Mouse (Mus musculus) MEL (cell line): Measurements from ENCODE around the gene Gm6096. TPM values are rescaled to one million over a fixed set of nuclear protein-coding genes. Genes with fewer than 3 reads are reported as not detected.

ENCODE experiments used
- DNase-seq: peaks from one replicate; pipeline ENCODE4 v3.0.0; 2011; ENCODE audit warnings: low read depth, low spot score
- H3K27ac ChIP-seq: 2 replicates; pipeline ENCODE4 v1.5.1; 2012; ENCODE audit warnings: low read depth, mild to moderate bottlenecking, control low read depth, low read length, moderate library complexity; ENCODE audit not compliant: control insufficient read depth
- H3K27me3 ChIP-seq, 2 experiments: fragments of 150-350 bp in 1 of 2; sonication (generic) in 1 of 2; 2 replicates each; pipeline ENCODE4 v1.6.1; 2012; ENCODE audit warnings: low read length in 2 of 2, mild to moderate bottlenecking in 2 of 2, improper control_type of control experiment in 1 of 2, moderate library complexity in 1 of 2; ENCODE audit not compliant: insufficient read depth in 2 of 2, control insufficient read depth in 1 of 2
- H3K36me3 ChIP-seq, 2 experiments: 2 replicates each; pipeline ENCODE4 v1.6.1; 2012 to 2014; ENCODE audit warnings: low read length in 2 of 2, improper control_type of control experiment in 1 of 2, inconsistent platforms in 1 of 2, mild to moderate bottlenecking in 1 of 2; ENCODE audit not compliant: insufficient read depth in 2 of 2, control insufficient read depth in 1 of 2
- H3K4me1 ChIP-seq, 2 experiments: fragments of 150-350 bp in 1 of 2; sonication (generic) in 1 of 2; 2 replicates each; pipeline ENCODE4 v1.6.1; 2012; ENCODE audit warnings: low read length in 2 of 2, improper control_type of control experiment in 1 of 2, mild to moderate bottlenecking in 1 of 2; ENCODE audit not compliant: insufficient read depth in 2 of 2, control insufficient read depth in 1 of 2
- H3K4me3 ChIP-seq, 2 experiments: fragments of 150-350 bp in 1 of 2; sonication (generic) in 1 of 2; 2 replicates each; pipeline ENCODE4 v1.5.1; 2012; ENCODE audit warnings: low read depth in 2 of 2, low read length in 2 of 2, mild to moderate bottlenecking in 2 of 2, moderate library complexity in 2 of 2, control low read depth in 1 of 2, improper control_type of control experiment in 1 of 2; ENCODE audit not compliant: control insufficient read depth in 1 of 2, insufficient read depth in 1 of 2
- H3K79me2 ChIP-seq: 2 replicates; pipeline ENCODE4 v1.6.1; 2012; ENCODE audit warnings: mild to moderate bottlenecking, low read length, moderate library complexity; ENCODE audit not compliant: control insufficient read depth, poor library complexity, insufficient read depth
- H3K9ac ChIP-seq: 2 replicates; pipeline ENCODE4 v1.6.1; 2012; ENCODE audit warnings: low read depth, mild to moderate bottlenecking, control low read depth, low read length, moderate library complexity; ENCODE audit not compliant: control insufficient read depth, poor library complexity, severe bottlenecking
- H3K9me3 ChIP-seq: fragments of 150-350 bp; sonication (generic); replicated peaks from 2 replicates; pipeline ENCODE4 v1.6.1; 2012; ENCODE audit warnings: mild to moderate bottlenecking, low read length, improper control_type of control experiment, moderate library complexity; ENCODE audit not compliant: insufficient read depth
- CTCF ChIP-seq, 3 experiments: IDR thresholded peaks in 2 of 3; conservative IDR thresholded peaks in 1 of 3; 2 replicates each; pipeline ENCODE4 v1.5.1; 2011 to 2012; ENCODE audit warnings: low read length in 3 of 3, low read depth in 2 of 3, mild to moderate bottlenecking in 2 of 3, improper control_type of control experiment in 1 of 3, inconsistent platforms in 1 of 3, mixed read lengths in 1 of 3, moderate library complexity in 1 of 3; ENCODE audit not compliant: control insufficient read depth in 1 of 3, insufficient read depth in 1 of 3, poor library complexity in 1 of 3, severe bottlenecking in 1 of 3
- E2F4 ChIP-seq: IDR thresholded peaks from 2 replicates; pipeline ENCODE4 v1.6.1; 2011; ENCODE audit warnings: low read depth, low read length, improper control_type of control experiment, borderline replicate concordance
- GABPA ChIP-seq: IDR thresholded peaks from 2 replicates; pipeline ENCODE4 v1.6.1; 2012; ENCODE audit warnings: low read depth, mild to moderate bottlenecking, inconsistent platforms, low read length, improper control_type of control experiment, moderate library complexity
- MAX ChIP-seq: IDR thresholded peaks from 2 replicates; pipeline ENCODE4 v1.6.1; 2011; ENCODE audit warnings: low read length, improper control_type of control experiment
- MAZ ChIP-seq: IDR thresholded peaks from 2 replicates; pipeline ENCODE4 v1.6.1; 2012; ENCODE audit warnings: low read depth, mild to moderate bottlenecking, inconsistent platforms, low read length, improper control_type of control experiment
- MYB ChIP-seq: IDR thresholded peaks from 2 replicates; pipeline ENCODE4 v1.6.1; 2011; ENCODE audit warnings: mild to moderate bottlenecking, low read depth, low read length, improper control_type of control experiment
- MYC ChIP-seq: IDR thresholded peaks from 2 replicates; pipeline ENCODE4 v1.6.1; 2011; ENCODE audit warnings: low read depth, mild to moderate bottlenecking, low read length, improper control_type of control experiment, moderate library complexity
- NELFE ChIP-seq: IDR thresholded peaks from 2 replicates; pipeline ENCODE4 v1.6.1; 2011; ENCODE audit warnings: low read depth, low read length, improper control_type of control experiment
- POLR2AphosphoS5 ChIP-seq: IDR thresholded peaks from 2 replicates; pipeline ENCODE4 v1.6.1; 2012; ENCODE audit warnings: low read depth, borderline replicate concordance, mild to moderate bottlenecking, inconsistent platforms, low read length, moderate library complexity, mixed read lengths
- SIN3A ChIP-seq: IDR thresholded peaks from 2 replicates; pipeline ENCODE4 v1.6.1; 2012; ENCODE audit warnings: low read length, improper control_type of control experiment, inconsistent platforms
- SMC3 ChIP-seq: IDR thresholded peaks from 2 replicates; pipeline ENCODE4 v1.6.1; 2011; ENCODE audit warnings: low read depth, low read length, improper control_type of control experiment
- UBTF ChIP-seq: IDR thresholded peaks from 2 replicates; pipeline ENCODE4 v1.6.1; 2012; ENCODE audit warnings: low read depth, mild to moderate bottlenecking, inconsistent platforms, low read length, improper control_type of control experiment, moderate library complexity, borderline replicate concordance; ENCODE audit not compliant: insufficient read depth
- USF1 ChIP-seq: IDR thresholded peaks from 2 replicates; pipeline ENCODE4 v1.6.1; 2014; ENCODE audit warnings: low read depth, mild to moderate bottlenecking, inconsistent platforms, low read length, improper control_type of control experiment, moderate library complexity
- ZC3H11A ChIP-seq: IDR thresholded peaks from 2 replicates; pipeline ENCODE4 v1.6.1; 2012; ENCODE audit warnings: low read depth, mild to moderate bottlenecking, inconsistent platforms, low read length, improper control_type of control experiment
- ZKSCAN1 ChIP-seq: IDR thresholded peaks from 2 replicates; pipeline ENCODE4 v1.6.1; 2012; ENCODE audit warnings: low read depth, mild to moderate bottlenecking, inconsistent platforms, low read length, improper control_type of control experiment, moderate library complexity
- ZNF384 ChIP-seq: IDR thresholded peaks from 2 replicates; pipeline ENCODE4 v1.6.1; 2012; ENCODE audit warnings: low read depth, mild to moderate bottlenecking, inconsistent platforms, low read length, improper control_type of control experiment
- polyA plus RNA-seq, 2 experiments: library from polyadenylated mRNA; stranded (reverse) in 1 of 2; unstranded in 1 of 2; fragments of >175 nt in 1 of 2; fragments of >200 nt in 1 of 2; gene quantifications; 2 replicates each; pipeline versions ENCODE4 v1.2.1 to v1.2.4; 2012; ENCODE audit warnings: low replicate concordance in 2 of 2, low read depth in 1 of 2; ENCODE audit not compliant: insufficient read length in 2 of 2, insufficient read depth in 1 of 2, missing spikeins in 1 of 2
- total RNA-seq: library from RNA; depleted of rRNA; stranded (reverse); fragments of 300-350 nt; gene quantifications from 2 replicates; pipeline ENCODE4 v1.2.3, GENCODE M21; 2012

Gm6096 gene
- total and polyA plus RNA-seq, 3 experiments, result not detected

DNA sequence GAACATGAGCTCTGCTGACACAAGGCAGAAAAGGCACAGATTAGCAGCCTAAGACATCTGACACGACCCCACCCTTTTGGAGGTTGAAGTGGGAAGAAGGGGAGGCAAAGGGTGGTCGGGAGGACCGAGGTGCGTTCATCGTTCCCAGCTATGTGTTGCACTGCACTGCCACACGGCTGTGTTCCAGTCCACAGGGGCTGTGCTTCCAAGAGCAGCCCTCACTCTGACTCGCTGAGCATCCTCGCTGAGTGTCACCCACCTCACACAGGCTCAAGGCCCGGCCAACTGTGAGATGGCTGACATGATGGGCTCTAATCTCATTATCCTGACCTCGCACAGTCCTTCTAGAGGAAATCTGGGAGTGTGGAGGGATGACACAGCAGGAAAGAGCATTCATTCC lies 34.4 kb upstream of the Gm6096 start:
- H3K9ac ChIP-seq, result no peak overlapping the region
- DNase-seq, result no peak
- H3K27me3 ChIP-seq, result no peaks in the 10 kb centered on the region
- H3K27ac ChIP-seq, result no peak overlapping the region
- H3K36me3 ChIP-seq, result peaks cover 0 to 31% of the 10 kb centered on the region in 2 experiments; a peak in 2 of 4 replicates
- H3K4me3 ChIP-seq, result no peak overlapping the region
- H3K79me2 ChIP-seq, result peaks cover 2% of the 10 kb centered on the region; the same call in 1 of the 2 replicates
- TF ChIP-seq GABPA (no peak), MYC (no peak), NELFE (no peak)
- H3K4me1 ChIP-seq, result no peaks in the 10 kb centered on the region
- H3K9me3 ChIP-seq, result no peaks in the 10 kb centered on the region

DNA sequence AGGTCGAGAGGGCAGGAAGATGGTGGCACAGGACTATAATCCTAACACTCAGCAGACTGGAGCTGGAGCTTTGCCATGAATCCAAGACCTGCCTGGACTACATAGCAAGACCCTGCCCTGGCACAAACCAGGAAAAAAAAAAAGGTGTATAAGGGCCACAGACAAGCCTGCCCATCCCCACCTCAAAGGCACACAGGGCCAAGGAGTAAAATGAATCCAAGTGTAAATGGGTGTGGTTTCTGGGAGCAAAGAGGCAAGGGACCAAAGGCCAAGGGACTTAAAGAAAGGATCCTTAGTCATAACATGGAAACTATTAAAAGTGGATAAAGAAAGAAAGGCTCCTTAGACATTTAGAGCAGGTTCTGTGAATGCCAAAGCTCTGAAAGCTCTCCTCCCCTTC lies 32.3 kb upstream of the Gm6096 start:
- H3K27me3 ChIP-seq, result no peaks in the 10 kb centered on the region
- peaks cover 0 to 45% of the 10 kb centered on the region in 2 experiments; a peak in 2 of 4 replicates for H3K36me3 ChIP-seq
- no peaks in the 10 kb centered on the region for H3K4me1 ChIP-seq
- no peaks in the 10 kb centered on the region for H3K9me3 ChIP-seq
- no peak for TF ChIP-seq MYC
- TF ChIP-seq ZC3H11A, result no peak
- TF ChIP-seq CTCF (IDR thresholded peaks at IDR 0.05 in 2 of 3, conservative IDR thresholded peaks at IDR 0.05 in 1 of 3; ENCODE audit: control insufficient read depth in 1 of 3, insufficient read depth in 1 of 3, low read depth in 2 of 3, low read length in 3 of 3, poor library complexity in 1 of 3, severe bottlenecking in 1 of 3), result no peak
- TF ChIP-seq ZNF384, result no peak
- no peak for TF ChIP-seq USF1
- H3K4me3 ChIP-seq, result no peak overlapping the region
- no peak for DNase-seq
- H3K9ac ChIP-seq, result no peak overlapping the region
- peaks cover 2% of the 10 kb centered on the region; the same call in 1 of the 2 replicates for H3K79me2 ChIP-seq
- no peak overlapping the region for H3K27ac ChIP-seq

- peaks cover 3 to 11% of the 10 kb centered on the region in 2 experiments; a peak in 3 of 4 replicates for H3K4me1 ChIP-seq
- DNase-seq, result no peak
Observed at GRCm38 (mm10) chr7:34221594-34222250, 29.1 kb upstream of the Gm6096 start.

More at GRCm38 (mm10) chr7:34221594-34222250, 29.1 kb upstream of the Gm6096 start:
- H3K79me2 ChIP-seq, result peaks cover 17% of the 10 kb centered on the region
- H3K9me3 ChIP-seq, result no peaks in the 10 kb centered on the region
- TF ChIP-seq UBTF (no peak), MYC (no peak), MAX (no peak), POLR2AphosphoS5 (no peak), SIN3A (no peak), SMC3 (no peak), ZKSCAN1 (no peak), CTCF (IDR thresholded peaks at IDR 0.05 in 2 of 3, conservative IDR thresholded peaks at IDR 0.05 in 1 of 3; ENCODE audit: control insufficient read depth in 1 of 3, insufficient read depth in 1 of 3, low read depth in 2 of 3, low read length in 3 of 3, poor library complexity in 1 of 3, severe bottlenecking in 1 of 3) (no peak), E2F4 (no peak), MAZ (no peak), MYB (no peak), ZNF384 (no peak)
- H3K27ac ChIP-seq, result no peak overlapping the region
- no peaks in the 10 kb centered on the region for H3K27me3 ChIP-seq
- H3K36me3 ChIP-seq, result peaks cover 13 to 61% of the 10 kb centered on the region in 2 experiments
- H3K9ac ChIP-seq, result no peak overlapping the region
- no peak overlapping the region for H3K4me3 ChIP-seq
